Mouse (Mus musculus) lung, embryonic 14.5 days (tissue): ENCODE measurements at regions not wholly inside any gene's neighbourhood (a gene's known extent, or its start where the extent isn't known, plus 50 kb on each side); places are given as distances from the start of the nearest gene placed in this dataset.

Source experiments
- ATAC-seq: fragments of 200-750 bp; cut with Nextera tagmentation; 2 replicates; pipeline ENCODE4 v1.8.0; 2017; ENCODE audit warnings: mild to moderate bottlenecking, moderate TSS enrichment, moderate library complexity; ENCODE audit not compliant: insufficient read depth
- DNase-seq: peaks from one replicate; pipeline ENCODE4 v3.0.0-alpha.2; 2015
- H3K27ac ChIP-seq: fragments of 300-500 bp; sonication (generic); 2 replicates; pipeline ENCODE4 v1.5.1; 2014; ENCODE audit warnings: low read depth, mild to moderate bottlenecking, moderate library complexity
- H3K27me3 ChIP-seq: fragments of 300-500 bp; sonication (generic); 2 replicates; pipeline ENCODE4 v1.6.1; 2014; ENCODE audit warnings: low read length, control low read depth; ENCODE audit not compliant: insufficient read depth
- H3K36me3 ChIP-seq: fragments of 300-500 bp; sonication (generic); 2 replicates; pipeline ENCODE4 v1.6.1; 2014; ENCODE audit warnings: control low read depth; ENCODE audit not compliant: insufficient read depth
- H3K4me1 ChIP-seq: fragments of 300-500 bp; sonication (generic); 2 replicates; pipeline ENCODE4 v1.6.1; 2014; ENCODE audit warnings: antibody characterized with exemption, control low read depth; ENCODE audit not compliant: insufficient read depth
- H3K4me2 ChIP-seq: fragments of 300-500 bp; sonication (generic); 2 replicates; pipeline ENCODE4 v1.6.1; 2014; ENCODE audit warnings: mild to moderate bottlenecking
- H3K4me3 ChIP-seq: fragments of 300-500 bp; sonication (generic); 2 replicates; pipeline ENCODE4 v1.5.1; 2014; ENCODE audit warnings: low read depth, low read length
- H3K9ac ChIP-seq: fragments of 300-500 bp; sonication (generic); 2 replicates; pipeline ENCODE4 v1.6.1; 2014
- H3K9me3 ChIP-seq: fragments of 300-500 bp; sonication (generic); 2 replicates; pipeline ENCODE4 v1.6.1; 2016; ENCODE audit warnings: low read depth, low read length, control low read depth
- CTCF ChIP-seq: IDR thresholded peaks from 2 replicates; pipeline ENCODE4 v1.5.1; 2016; ENCODE audit warnings: antibody characterized with exemption, low read depth
- WGBS: fragments of 180-500 bp; shearing (Covaris S2); extraction: QIAGEN DNeasy Blood & Tissue Kit; methylation state at CpG from one replicate; pipeline ENCODE4 v1.1.7; 2014; 5-methylcytosine and 5-hydroxymethylcytosine counted together

GRCm38 (mm10) chr10:55416304-55416703 lies 690.4 kb upstream of the Msl3l2 start:
- Histone ChIP-seq H3K27ac (no peak overlapping the region), H3K4me1 (no peaks in the 10 kb centered on the region), H3K36me3 (no peaks in the 10 kb centered on the region), H3K4me3 (no peak overlapping the region), H3K4me2 (no peak overlapping the region), H3K9ac (no peak overlapping the region), H3K27me3 (no peaks in the 10 kb centered on the region), H3K9me3 (no peaks in the 10 kb centered on the region)
- no peak for ATAC-seq
- TF ChIP-seq CTCF, result no peak
- 31% methylated on average over 1 of the region's 1 CpGs for WGBS
- DNase-seq, result no peak

GRCm38 (mm10) chr10:55416769-55417168 lies 689.9 kb upstream of the Msl3l2 start:
- no peaks in the 10 kb centered on the region for H3K9me3 ChIP-seq
- no peaks in the 10 kb centered on the region for H3K36me3 ChIP-seq
- no peak overlapping the region for H3K4me3 ChIP-seq
- no peak for TF ChIP-seq CTCF
- no peaks in the 10 kb centered on the region for H3K27me3 ChIP-seq
- no peak overlapping the region for H3K9ac ChIP-seq
- DNase-seq (no peak), ATAC-seq (no peak)
- H3K4me2 ChIP-seq, result no peak overlapping the region
- H3K4me1 ChIP-seq, result no peaks in the 10 kb centered on the region
- H3K27ac ChIP-seq, result no peak overlapping the region

- no peak overlapping the region for H3K27ac ChIP-seq
- ATAC-seq, result no peak
- no peaks in the 10 kb centered on the region for H3K36me3 ChIP-seq
- no peak overlapping the region for H3K4me3 ChIP-seq
- no peak for DNase-seq
- H3K4me1 ChIP-seq, result no peaks in the 10 kb centered on the region
- H3K27me3 ChIP-seq, result no peaks in the 10 kb centered on the region
- TF ChIP-seq CTCF, result no peak
- no peak overlapping the region for H3K4me2 ChIP-seq
- no peaks in the 10 kb centered on the region for H3K9me3 ChIP-seq
- H3K9ac ChIP-seq, result no peak overlapping the region
Measured at GRCm38 (mm10) chr10:55422391-55422790, 684.3 kb upstream of the Msl3l2 start.

- Histone ChIP-seq H3K9ac (no peak overlapping the region), H3K9me3 (no peaks in the 10 kb centered on the region), H3K36me3 (no peaks in the 10 kb centered on the region), H3K4me1 (no peaks in the 10 kb centered on the region), H3K27ac (no peak overlapping the region), H3K27me3 (no peaks in the 10 kb centered on the region), H3K4me2 (no peak overlapping the region), H3K4me3 (no peak overlapping the region)
- peak; percentile 40 for DNase-seq
- TF ChIP-seq CTCF, result no peak
- 11% methylated on average over 4 of the region's 4 CpGs for WGBS
- no peak; the same call in 1 of the 2 replicates for ATAC-seq
Measured at GRCm38 (mm10) chr10:55424943-55425342, 681.8 kb upstream of the Msl3l2 start.
